Mouse (Mus musculus): ENCODE measurements around the gene Astn2. TPM values are rescaled to one million over a fixed set of nuclear protein-coding genes. Genes with fewer than 3 reads are reported as not detected.
A peak's percentile ranks its signal among the peaks of the same experiment; 100 is the strongest.

Gene Astn2
- polyA plus RNA-seq, 1 experiment from 2014 or later = 0.12 TPM

DNA sequence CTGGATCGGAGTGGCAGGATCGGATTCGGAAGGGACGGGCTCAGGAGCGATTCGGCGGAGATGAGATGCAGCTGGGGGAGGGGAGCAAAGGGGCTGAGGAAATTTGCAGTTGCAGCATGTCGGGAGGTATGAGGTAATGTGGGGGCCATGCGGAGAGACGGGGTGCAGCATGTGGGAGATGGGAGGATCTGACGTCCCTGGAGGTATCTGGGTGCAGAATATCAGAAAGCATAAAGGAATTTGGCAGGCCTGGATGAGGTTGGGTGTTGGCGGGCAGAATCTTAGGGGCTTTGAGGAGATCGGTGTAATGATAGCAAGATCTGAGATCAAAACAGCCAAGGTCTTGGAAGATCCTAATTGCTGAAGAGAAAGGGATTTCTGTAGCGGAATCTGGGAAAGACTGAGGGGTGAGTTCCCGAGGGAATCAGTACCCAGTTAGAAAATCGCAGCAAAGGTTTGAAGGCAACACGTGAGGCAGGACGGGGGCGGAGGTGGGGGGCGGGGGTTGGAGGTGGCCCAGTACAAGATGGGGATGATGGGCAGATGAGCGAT, 799.2 kb downstream of the Astn2 start:
- 1% methylated on average over 21 of the region's 21 CpGs for WGBS (ENCODE audit: insufficient replicate concordance)
- peak; percentile 53 for ATAC-seq
- no peak overlapping the region; the same call in 1 of the 2 replicates for H3K27ac ChIP-seq

DNA sequence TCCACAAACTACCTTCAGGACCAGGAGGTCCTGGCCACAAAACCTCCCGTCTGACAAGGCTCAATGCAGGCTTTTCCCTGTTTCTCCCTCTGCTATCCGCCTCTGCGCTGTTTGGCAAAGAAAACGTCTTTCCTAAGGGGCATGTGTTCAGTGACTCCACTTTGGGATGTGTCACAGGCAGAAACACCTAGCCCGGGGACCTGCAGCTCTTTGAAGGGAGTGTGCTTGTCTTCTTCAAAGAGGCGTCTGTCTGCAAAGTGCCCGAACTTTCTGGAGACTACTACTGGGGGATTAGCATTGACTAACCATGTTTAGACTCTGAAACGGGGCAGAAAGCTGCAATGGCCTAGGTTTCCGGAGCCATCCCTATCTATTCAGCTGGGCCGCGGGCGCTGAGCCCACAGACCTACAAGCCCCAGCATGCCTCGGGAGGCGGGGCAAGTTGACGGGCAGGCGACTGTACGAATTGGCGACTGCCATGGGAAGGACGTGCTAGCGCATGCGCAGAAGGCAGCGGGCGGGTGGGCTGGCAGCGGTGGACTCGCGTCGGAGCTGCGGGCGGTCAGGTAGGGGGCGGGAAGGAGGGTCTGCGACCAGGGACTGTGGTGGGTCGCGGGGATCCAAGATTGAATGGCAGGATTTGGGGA, 799.8 kb downstream of the Astn2 start, which contains the start of gene Trim32:
Gene Trim32 (plus strand): TSS at position 483 of the 647 bp plus-strand sequence.
- H3K4me2 ChIP-seq = peak within 1 kb of the TSS; percentile 82
- H3K4me3 ChIP-seq = peak within 1 kb of the TSS; percentile 77
- peak within 1 kb of the TSS; percentile 75 for H3K9ac ChIP-seq
- no peaks in the 10 kb centered on the region for H3K36me3 ChIP-seq
- peak; percentile 92 for ATAC-seq
- 4% methylated on average over 33 of the region's 33 CpGs for WGBS (ENCODE audit: insufficient replicate concordance)
- H3K9me3 ChIP-seq (replicated peaks) = no peaks in the 10 kb centered on the region
- no peaks in the 10 kb centered on the region for H3K27me3 ChIP-seq (replicated peaks)
- no peak within 1 kb of the TSS; the same call in 1 of the 2 replicates for H3K27ac ChIP-seq
- H3K4me1 ChIP-seq = peaks cover 40% of the 10 kb centered on the region

More for the DNA sequence above, 799.2 kb downstream of the Astn2 start:
- Histone ChIP-seq H3K9ac (peak overlapping the region; percentile 75), H3K4me2 (peak overlapping the region; percentile 82), H3K4me3 (peak overlapping the region; percentile 77), H3K4me1 (peaks cover 40% of the 10 kb centered on the region), H3K36me3 (no peaks in the 10 kb centered on the region), H3K9me3 (replicated peaks) (no peaks in the 10 kb centered on the region), H3K27me3 (replicated peaks) (no peaks in the 10 kb centered on the region)

DNA sequence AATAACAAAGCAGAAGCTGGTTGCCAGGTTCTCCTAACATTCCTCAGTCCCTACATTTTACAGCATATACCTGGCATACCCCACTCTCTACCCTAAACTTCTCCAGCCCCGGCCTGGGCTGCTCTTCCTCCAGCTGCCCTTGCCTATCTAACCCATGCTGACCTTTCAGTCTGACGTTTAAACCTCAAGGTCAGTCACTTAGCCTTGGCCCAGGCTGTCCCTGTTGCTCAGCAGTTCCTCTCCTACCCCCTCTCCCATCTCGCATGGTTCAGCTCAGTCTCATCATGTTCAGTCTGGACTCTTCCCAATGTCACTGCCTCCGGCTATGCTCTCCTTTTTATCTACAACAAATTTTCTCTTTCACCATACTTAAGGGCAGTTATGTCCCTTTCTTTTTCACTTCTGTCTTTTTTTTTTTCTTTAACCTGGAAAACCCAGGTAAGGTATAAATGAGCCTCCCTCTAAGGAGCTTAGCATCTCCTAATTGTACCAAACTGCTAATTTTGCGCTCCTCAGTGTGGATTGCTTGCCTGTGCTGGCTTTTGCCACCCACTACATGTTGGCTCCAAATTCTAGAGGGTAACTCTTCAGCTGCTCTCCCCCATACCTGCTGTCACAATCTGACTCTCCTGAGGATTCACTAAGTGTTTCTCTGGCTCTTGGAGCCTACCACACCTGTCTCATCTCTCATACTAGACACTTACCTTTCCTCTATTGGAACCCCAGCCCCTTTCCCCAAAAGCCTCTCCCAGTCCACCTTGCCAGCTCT, 809.6 kb downstream of the Astn2 start:
- WGBS (ENCODE audit: insufficient replicate concordance) = 48% methylated on average over 5 of the region's 5 CpGs
- Histone ChIP-seq H3K36me3 (no peaks in the 10 kb centered on the region), H3K4me2 (no peak overlapping the region), H3K27ac (no peak overlapping the region), H3K9ac (no peak overlapping the region), H3K9me3 (replicated peaks) (no peaks in the 10 kb centered on the region), H3K4me3 (no peak overlapping the region), H3K27me3 (replicated peaks) (no peaks in the 10 kb centered on the region), H3K4me1 (no peaks in the 10 kb centered on the region)
- no peak for ATAC-seq

DNA sequence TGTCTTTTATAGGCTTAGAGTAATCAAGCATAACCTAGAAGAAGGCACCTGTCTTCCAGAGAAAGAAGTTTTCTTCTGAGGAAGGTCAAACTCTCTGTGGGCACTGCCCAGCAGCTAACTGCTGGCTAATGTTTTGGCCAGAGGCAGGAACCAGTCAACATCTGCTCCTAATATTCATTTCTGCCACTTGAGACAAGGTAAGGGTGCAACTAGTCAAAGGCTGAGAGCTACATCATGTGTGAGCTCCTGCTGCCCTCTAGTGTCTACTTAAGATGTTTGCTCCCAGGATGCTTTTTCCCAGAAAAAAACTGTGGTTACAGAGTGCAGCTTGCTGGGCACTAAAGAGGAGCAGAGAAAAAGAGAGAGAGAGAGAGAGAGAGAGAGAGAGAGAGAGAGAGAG, 814.6 kb downstream of the Astn2 start:
- ATAC-seq = no peak
- H3K4me2 ChIP-seq = no peak overlapping the region
- H3K27me3 ChIP-seq (replicated peaks) = no peaks in the 10 kb centered on the region
- no peak overlapping the region for H3K27ac ChIP-seq
- H3K9ac ChIP-seq = no peak overlapping the region
- no peak overlapping the region for H3K4me3 ChIP-seq
- no peaks in the 10 kb centered on the region for H3K36me3 ChIP-seq
- no peaks in the 10 kb centered on the region for H3K9me3 ChIP-seq (replicated peaks)
- no peaks in the 10 kb centered on the region for H3K4me1 ChIP-seq

DNA sequence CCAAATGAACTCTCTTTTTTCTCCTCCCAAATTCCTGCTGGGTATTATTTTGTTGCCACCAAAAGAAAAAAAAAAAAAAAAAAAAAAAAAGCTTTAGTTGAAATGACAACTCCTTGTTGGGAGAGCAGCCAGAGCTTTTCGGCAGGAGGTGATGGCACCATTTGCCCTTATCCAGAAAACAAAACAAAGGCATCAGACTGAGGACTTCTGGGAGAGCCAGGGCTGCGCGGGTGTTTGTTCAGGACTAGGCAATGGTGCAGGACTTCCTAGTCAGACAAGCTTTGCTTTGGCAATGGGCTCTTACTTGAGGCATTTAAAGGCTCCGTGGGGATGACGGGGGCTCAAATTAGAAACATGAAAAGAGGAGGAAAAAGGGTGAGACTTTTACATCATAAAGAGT, 817.5 kb downstream of the Astn2 start:
- Histone ChIP-seq H3K9me3 (replicated peaks) (no peaks in the 10 kb centered on the region), H3K4me1 (no peaks in the 10 kb centered on the region), H3K9ac (no peak overlapping the region), H3K27ac (no peak overlapping the region), H3K4me3 (no peak overlapping the region), H3K4me2 (no peak overlapping the region), H3K27me3 (replicated peaks) (no peaks in the 10 kb centered on the region), H3K36me3 (no peaks in the 10 kb centered on the region)
- WGBS (ENCODE audit: insufficient replicate concordance) = 48% methylated on average over 5 of the region's 5 CpGs
- no peak for ATAC-seq

DNA sequence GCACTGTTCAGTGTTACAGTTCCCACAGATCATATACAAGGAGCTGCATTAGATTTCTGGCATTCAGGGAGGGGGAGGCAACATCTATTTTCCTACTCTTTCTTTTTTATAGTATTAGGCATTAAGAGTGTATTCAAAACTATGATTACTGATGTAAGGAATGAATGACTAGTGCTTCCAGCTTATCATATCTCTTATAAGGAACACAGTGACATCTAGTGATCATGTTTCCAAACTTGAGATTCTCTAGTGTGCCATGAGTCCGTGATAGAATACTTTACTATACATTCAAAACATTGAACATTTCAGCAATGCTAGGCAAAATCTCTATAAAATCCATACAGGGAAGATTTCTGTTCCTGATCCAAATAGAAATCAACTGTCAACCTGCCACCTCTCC, 824.2 kb downstream of the Astn2 start:
- Histone ChIP-seq H3K36me3 (no peaks in the 10 kb centered on the region), H3K4me3 (no peak overlapping the region), H3K9ac (no peak overlapping the region), H3K4me1 (no peaks in the 10 kb centered on the region), H3K9me3 (replicated peaks) (no peaks in the 10 kb centered on the region), H3K27ac (no peak overlapping the region), H3K27me3 (replicated peaks) (no peaks in the 10 kb centered on the region), H3K4me2 (no peak overlapping the region)
- 64% methylated on average over 1 of the region's 1 CpGs for WGBS (ENCODE audit: insufficient replicate concordance)
- no peak for ATAC-seq

DNA sequence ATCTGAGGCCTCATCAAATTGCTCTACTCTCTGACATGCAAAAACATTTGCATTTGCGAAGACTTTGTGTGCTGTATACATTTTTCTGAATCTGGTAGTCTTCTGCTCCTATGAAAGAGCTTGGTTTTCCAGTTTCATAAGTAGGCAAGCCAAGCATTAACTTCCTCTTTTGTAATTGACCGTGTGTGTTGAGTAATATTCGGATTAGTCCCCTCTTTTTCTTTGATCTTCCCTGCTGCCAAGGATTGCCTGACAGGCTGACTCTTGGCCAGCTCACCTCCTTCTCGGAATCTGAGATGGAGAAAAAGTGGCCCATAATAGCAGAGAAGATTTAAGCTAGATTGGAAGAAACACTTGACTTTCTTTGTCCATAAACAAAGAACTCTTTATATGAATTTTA, 838.9 kb downstream of the Astn2 start:
- Histone ChIP-seq H3K27me3 (replicated peaks) (no peaks in the 10 kb centered on the region), H3K9me3 (replicated peaks) (no peaks in the 10 kb centered on the region), H3K4me3 (no peak overlapping the region), H3K4me1 (no peaks in the 10 kb centered on the region), H3K9ac (no peak overlapping the region), H3K27ac (no peak overlapping the region), H3K4me2 (no peak overlapping the region), H3K36me3 (no peaks in the 10 kb centered on the region)
- no peak for ATAC-seq
- WGBS (ENCODE audit: insufficient replicate concordance) = 49% methylated on average over 4 of the region's 4 CpGs

DNA sequence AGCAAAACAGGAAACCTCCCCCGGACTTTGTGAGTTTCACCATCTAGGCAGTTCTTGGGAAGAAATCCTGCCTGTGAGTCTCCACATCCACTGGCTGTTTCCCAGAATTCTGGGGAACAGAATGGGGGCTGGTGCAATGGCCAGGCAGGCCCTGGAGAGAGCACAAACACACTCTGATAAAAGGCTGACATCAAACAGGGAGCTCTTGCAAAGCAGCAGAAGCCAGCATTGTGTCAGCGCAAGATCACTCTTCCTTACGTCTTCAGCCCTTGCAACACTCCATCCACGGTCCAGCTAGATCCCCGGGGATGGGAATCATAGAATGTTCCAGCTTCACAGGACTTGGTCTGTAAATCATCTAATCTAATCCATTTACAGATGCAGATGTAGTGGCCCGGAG, 855.9 kb downstream of the Astn2 start:
- Histone ChIP-seq H3K9me3 (replicated peaks) (no peaks in the 10 kb centered on the region), H3K4me1 (no peaks in the 10 kb centered on the region), H3K4me2 (no peak overlapping the region), H3K27me3 (replicated peaks) (no peaks in the 10 kb centered on the region), H3K9ac (no peak overlapping the region), H3K36me3 (no peaks in the 10 kb centered on the region), H3K4me3 (no peak overlapping the region), H3K27ac (no peak overlapping the region)
- no peak for ATAC-seq
- 57% methylated on average over 6 of the region's 6 CpGs for WGBS (ENCODE audit: insufficient replicate concordance)

DNA sequence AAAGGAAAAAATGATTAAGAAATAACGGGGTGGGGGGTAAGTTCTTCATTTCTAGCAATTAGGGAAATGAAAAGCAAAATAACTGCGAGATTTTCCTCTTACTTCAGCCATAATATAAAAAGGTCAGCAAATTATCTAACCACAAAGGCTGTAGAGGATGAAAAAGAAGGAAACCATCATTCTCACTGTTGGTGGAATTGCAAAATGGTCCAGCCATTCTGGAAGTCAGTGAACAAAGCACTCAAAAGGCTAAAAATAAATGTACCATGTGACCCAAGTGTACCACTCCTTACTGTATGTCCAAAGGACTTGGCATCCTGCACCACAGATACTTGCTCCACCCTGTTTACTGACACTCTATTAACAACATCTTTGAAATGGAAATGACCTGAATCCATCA, 858.8 kb downstream of the Astn2 start:
- 37% methylated on average over 2 of the region's 2 CpGs for WGBS (ENCODE audit: insufficient replicate concordance)

DNA sequence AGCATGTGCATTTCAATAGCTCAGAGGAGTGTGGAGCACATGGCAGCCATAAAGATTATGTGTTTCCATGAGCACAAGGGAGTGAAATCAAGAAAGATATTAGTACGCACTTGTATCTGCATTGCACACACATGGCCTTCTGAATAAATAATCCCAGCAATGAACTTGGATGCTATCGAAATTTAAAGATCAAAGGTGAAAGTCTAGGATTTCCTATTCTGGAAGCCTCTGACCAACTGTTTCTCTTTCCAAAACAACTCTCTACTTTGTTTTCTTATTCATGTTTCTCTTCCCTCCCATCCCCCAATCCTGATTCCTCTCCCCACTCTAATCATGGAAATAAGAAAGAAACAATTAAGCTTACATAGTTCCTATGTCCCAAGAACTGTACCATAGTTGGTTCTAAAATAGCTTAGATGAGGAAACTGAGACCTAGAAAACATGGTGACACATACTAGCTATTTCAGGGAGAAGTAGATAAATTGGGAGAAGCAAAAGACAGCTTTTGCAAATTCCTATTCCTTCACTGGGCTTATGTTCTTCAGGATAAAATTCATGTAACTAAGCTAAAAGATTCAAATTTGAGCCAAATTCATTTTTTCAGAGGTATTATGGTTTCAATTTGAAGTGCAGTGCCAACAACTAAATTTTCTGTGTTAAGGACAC, 872.2 kb downstream of the Astn2 start:
- H3K27me3 ChIP-seq (replicated peaks) = no peaks in the 10 kb centered on the region
- H3K9me3 ChIP-seq (replicated peaks) = no peaks in the 10 kb centered on the region
- H3K36me3 ChIP-seq = no peaks in the 10 kb centered on the region
- no peak overlapping the region for H3K4me3 ChIP-seq
- WGBS (ENCODE audit: insufficient replicate concordance) = 75% methylated on average over 2 of the region's 2 CpGs
- no peak overlapping the region for H3K27ac ChIP-seq
- no peak overlapping the region for H3K9ac ChIP-seq
- H3K4me2 ChIP-seq = no peak overlapping the region
- no peak for ATAC-seq
- no peaks in the 10 kb centered on the region for H3K4me1 ChIP-seq

More for the DNA sequence above, 858.8 kb downstream of the Astn2 start:
- Histone ChIP-seq H3K36me3 (no peaks in the 10 kb centered on the region), H3K27ac (no peak overlapping the region), H3K4me2 (no peak overlapping the region), H3K4me1 (no peaks in the 10 kb centered on the region), H3K9me3 (replicated peaks) (no peaks in the 10 kb centered on the region), H3K9ac (no peak overlapping the region), H3K4me3 (no peak overlapping the region), H3K27me3 (replicated peaks) (no peaks in the 10 kb centered on the region)
- no peak for ATAC-seq

DNA sequence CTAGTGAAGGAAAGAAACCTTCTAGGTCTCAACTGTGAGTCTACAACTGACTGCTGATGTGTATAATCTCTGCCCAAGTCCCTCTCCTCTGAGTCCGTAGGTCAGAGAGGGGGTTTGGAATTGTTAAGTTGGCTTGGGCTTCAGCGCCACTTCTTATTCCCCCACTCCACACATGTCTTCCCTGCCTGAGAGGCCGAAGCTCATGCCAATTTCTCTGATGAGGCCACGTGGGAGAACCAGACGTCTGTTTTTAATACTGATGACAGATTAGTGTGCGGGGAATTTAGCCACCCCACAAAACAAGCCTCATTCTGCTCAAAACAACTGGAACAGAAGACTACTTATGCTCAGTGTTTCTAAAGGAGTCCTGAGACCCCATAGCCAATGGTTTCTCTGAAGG, 872.8 kb downstream of the Astn2 start:
- no peaks in the 10 kb centered on the region for H3K4me1 ChIP-seq
- no peak overlapping the region for H3K27ac ChIP-seq
- no peak overlapping the region for H3K4me3 ChIP-seq
- no peak overlapping the region for H3K4me2 ChIP-seq
- no peak for ATAC-seq
- 61% methylated on average over 6 of the region's 6 CpGs for WGBS (ENCODE audit: insufficient replicate concordance)
- H3K9me3 ChIP-seq (replicated peaks) = no peaks in the 10 kb centered on the region
- no peak overlapping the region for H3K9ac ChIP-seq
- no peaks in the 10 kb centered on the region for H3K27me3 ChIP-seq (replicated peaks)
- no peaks in the 10 kb centered on the region for H3K36me3 ChIP-seq

DNA sequence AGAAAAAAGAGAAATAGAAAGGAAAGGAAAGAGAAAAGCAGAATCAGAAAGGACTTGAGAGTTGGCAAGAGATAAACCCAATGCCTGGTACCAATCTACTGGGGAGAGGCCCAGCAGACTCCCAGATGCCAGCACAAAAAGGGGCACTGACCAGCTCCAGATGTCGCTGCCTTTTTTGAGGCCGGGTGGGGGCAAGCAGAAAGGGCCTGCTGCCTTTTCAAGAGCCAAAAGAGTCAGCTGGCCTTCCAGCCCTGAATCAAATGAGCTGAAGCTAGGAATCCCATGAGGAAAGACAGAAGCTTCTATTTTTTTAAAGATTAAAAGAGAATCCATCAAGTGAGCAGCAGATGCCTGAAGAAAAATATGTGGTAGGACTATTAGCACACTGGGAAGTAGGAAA, 873.5 kb downstream of the Astn2 start:
- Histone ChIP-seq H3K4me1 (no peaks in the 10 kb centered on the region), H3K4me2 (no peak overlapping the region), H3K9me3 (replicated peaks) (no peaks in the 10 kb centered on the region), H3K27me3 (replicated peaks) (no peaks in the 10 kb centered on the region), H3K9ac (no peak overlapping the region), H3K36me3 (no peaks in the 10 kb centered on the region), H3K27ac (no peak overlapping the region), H3K4me3 (no peak overlapping the region)
- WGBS (ENCODE audit: insufficient replicate concordance) = 62% methylated on average over 2 of the region's 2 CpGs
- no peak for ATAC-seq

Data from liver, embryonic 12.5 days (tissue).